Mouse (Mus musculus) intestine, embryonic 14.5 days (tissue): ENCODE data around the gene Pop7. TPM values are rescaled to one million over a fixed set of nuclear protein-coding genes. Genes with fewer than 3 reads are reported as not detected.

Source experiments
- ATAC-seq: fragments of 200-750 bp; cut with Nextera tagmentation; replicated peaks from 2 replicates; pipeline ENCODE4 v1.8.0; 2017; ENCODE audit warnings: low read depth, moderate number of reproducible peaks, moderate TSS enrichment, moderate library complexity; ENCODE audit not compliant: low FRiP score, low TSS enrichment
- DNase-seq: peaks from one replicate; pipeline ENCODE4 v3.0.0-alpha.2; 2018; ENCODE audit warnings: low spot score
- H3K27ac ChIP-seq: fragments of 300-500 bp; sonication (generic); 2 replicates; pipeline ENCODE4 v1.5.1; 2014; ENCODE audit warnings: low read depth, mild to moderate bottlenecking, control low read depth
- H3K27me3 ChIP-seq: fragments of 300-500 bp; sonication (generic); replicated peaks from 2 replicates; pipeline ENCODE4 v1.6.1; 2014; ENCODE audit warnings: low read length, control low read depth; ENCODE audit not compliant: control insufficient read depth, insufficient read depth
- H3K36me3 ChIP-seq: fragments of 300-500 bp; sonication (generic); 2 replicates; pipeline ENCODE4 v1.6.1; 2014; ENCODE audit warnings: low read length, control low read depth; ENCODE audit not compliant: control insufficient read depth, insufficient read depth
- H3K4me1 ChIP-seq: fragments of 300-500 bp; sonication (generic); replicated peaks from 2 replicates; pipeline ENCODE4 v1.6.1; 2014; ENCODE audit warnings: low read length, control low read depth, mixed read lengths; ENCODE audit not compliant: control insufficient read depth, insufficient read depth
- H3K4me2 ChIP-seq: fragments of 300-500 bp; sonication (generic); 2 replicates; pipeline ENCODE4 v1.6.1; 2014; ENCODE audit warnings: low read length
- H3K4me3 ChIP-seq: fragments of 300-500 bp; sonication (generic); 2 replicates; pipeline ENCODE4 v1.5.1; 2014; ENCODE audit warnings: low read depth, low read length, control low read depth, mixed read lengths
- H3K9ac ChIP-seq: fragments of 300-500 bp; sonication (generic); 2 replicates; pipeline ENCODE4 v1.6.1; 2014; ENCODE audit warnings: mild to moderate bottlenecking, low read length
- H3K9me3 ChIP-seq: fragments of 300-500 bp; sonication (generic); 2 replicates; pipeline ENCODE4 v1.6.1; 2016; ENCODE audit warnings: low read length, control low read depth; ENCODE audit not compliant: control insufficient read depth
- WGBS: fragments of 180-500 bp; shearing (Covaris S2); extraction: QIAGEN DNeasy Blood & Tissue Kit; methylation state at CpG from one replicate; pipeline ENCODE4 v1.1.7; 2014; 5-methylcytosine and 5-hydroxymethylcytosine counted together
- microRNA-seq: library from miRNA; unstranded; fragments of <30 nt; microRNA quantifications from one replicate; pipeline ENCODE4, GENCODE M21; 2016
- polyA plus RNA-seq: library from polyadenylated mRNA; unstranded; fragments of >200 nt; fragmentation: Nextera tagmentation; extraction: Ambion mirVana; gene quantifications from 2 replicates; pipeline ENCODE4 v1.2.1, GENCODE M21; 2014

The Pop7 gene
- polyA plus RNA-seq, 1 experiment from 2014 or later, result 65.1 TPM

DNA sequence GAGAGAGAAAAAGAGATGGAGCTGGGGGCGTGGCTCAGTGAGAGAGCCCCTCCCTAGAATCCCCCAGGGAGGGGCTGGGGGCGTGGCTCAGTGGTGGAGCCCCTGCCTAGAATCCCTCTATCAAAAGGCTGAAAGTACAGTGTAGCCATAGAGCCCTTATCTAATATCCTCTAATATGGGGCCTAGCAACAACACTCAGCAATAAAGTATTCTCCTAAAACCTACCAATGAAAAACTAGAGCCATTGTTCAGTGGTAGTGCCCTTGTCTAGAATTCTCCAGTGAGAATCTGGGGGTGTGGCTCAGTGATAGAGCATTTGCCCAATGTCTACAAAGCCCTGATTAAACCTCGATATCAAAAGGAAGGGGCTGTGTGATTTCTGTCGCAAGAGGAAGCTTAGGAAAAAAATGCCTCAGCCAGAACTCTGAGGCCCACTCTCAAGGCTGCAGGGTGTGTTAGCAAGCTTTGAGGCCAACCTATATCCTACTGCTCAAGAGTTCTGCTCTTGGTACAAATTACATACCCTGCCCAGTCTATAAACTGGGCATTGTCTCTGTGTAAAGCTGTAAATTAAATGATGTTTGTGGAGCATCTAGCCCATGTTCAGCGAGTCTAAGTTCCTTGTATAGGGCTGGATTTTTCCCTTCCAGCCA, 29.9 kb downstream of the Pop7 start:
- Histone ChIP-seq H3K27ac (peak overlapping the region; percentile 72), H3K36me3 (no peaks in the 10 kb centered on the region), H3K4me1 (no peaks in the 10 kb centered on the region), H3K4me3 (no peak overlapping the region), H3K9me3 (no peaks in the 10 kb centered on the region), H3K4me2 (no peak overlapping the region), H3K27me3 (no peaks in the 10 kb centered on the region), H3K9ac (no peak overlapping the region)
- 53% methylated on average over 5 of the region's 5 CpGs for WGBS
- DNase-seq, result no peak
- peak; percentile 87 for ATAC-seq

DNA sequence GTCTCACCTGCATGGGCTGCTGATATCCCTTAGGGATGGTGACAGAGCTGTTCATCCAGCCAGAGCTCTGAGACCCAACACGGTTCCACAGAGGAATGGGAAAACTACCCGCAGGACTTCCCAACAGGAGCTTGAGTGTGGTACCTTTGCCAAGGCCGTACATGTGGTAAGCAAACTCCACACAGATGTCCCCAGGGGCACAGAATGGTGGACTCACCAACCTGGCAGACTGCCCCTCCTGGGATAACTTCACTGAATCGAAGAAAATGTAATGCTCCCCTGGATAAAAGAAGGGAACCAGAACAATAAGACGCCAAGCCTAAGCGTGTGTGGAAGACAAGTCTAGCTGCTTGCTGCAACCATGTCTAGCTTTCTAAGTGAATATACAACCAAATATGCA, 35.4 kb downstream of the Pop7 start:
- 94% methylated on average over 6 of the region's 6 CpGs for WGBS
- Histone ChIP-seq H3K9me3 (no peaks in the 10 kb centered on the region), H3K27me3 (no peaks in the 10 kb centered on the region), H3K27ac (no peak overlapping the region), H3K4me3 (no peak overlapping the region), H3K9ac (no peak overlapping the region), H3K4me1 (no peaks in the 10 kb centered on the region), H3K4me2 (no peak overlapping the region), H3K36me3 (no peaks in the 10 kb centered on the region)
- ATAC-seq (no peak), DNase-seq (no peak)

DNA sequence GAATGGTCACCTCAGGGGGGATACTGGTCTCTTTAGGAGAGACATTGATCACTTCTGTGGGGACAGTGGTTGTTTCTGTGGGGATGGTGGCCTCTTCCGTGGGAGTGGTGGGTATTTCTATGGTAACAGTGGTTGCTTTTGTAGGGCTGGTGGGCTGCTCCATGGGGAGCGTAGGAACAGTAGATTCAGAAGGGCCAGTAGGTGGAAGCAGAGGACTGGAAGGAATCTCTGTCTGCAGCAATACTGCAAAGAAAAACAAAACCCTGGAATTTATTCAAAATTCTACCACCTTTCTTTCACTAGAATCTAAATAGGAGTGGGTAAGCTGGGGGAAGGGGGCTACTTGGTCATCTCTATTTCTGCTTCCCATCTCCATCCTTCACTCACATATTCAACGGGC, 37.3 kb downstream of the Pop7 start:
- Histone ChIP-seq H3K4me3 (no peak overlapping the region), H3K9ac (no peak overlapping the region), H3K9me3 (no peaks in the 10 kb centered on the region), H3K4me2 (no peak overlapping the region), H3K4me1 (no peaks in the 10 kb centered on the region), H3K36me3 (no peaks in the 10 kb centered on the region), H3K27me3 (no peaks in the 10 kb centered on the region), H3K27ac (no peak overlapping the region)
- DNase-seq, result no peak
- 46% methylated on average over 3 of the region's 3 CpGs for WGBS
- no peak for ATAC-seq

DNA sequence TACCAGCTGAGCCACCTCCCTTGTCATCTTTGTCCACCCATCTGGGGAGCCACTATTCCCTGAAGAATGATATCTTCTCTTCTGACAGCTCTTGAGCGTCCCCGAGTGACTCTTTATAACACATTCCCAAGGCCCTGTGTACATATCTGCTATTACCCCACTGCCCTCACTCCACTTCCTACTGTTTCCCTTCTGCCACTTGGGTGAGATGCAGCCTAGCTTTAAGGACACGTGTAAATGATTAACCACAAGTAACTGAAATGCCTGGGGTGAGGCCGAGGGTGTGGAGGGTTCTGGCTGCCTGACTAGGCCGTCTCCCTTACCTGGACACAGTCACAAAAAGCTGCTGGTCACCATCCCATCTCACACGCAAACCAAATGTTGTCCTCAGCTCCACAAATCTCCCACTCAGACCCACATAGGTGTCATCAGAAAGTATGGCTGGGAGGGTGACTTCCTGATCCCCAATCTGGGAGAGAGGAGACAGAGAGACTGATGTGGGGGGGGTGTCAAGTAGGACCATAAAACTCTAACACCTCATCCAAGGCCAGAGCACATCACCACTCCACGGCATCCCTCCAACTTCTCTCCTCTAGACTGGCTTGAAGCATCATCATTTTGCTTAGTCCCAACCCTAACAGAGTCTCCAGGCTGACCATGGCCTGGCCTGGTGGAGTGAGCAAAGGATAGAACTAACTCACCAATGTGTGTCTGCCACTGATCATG, 46.3 kb downstream of the Pop7 start:
- H3K4me2 ChIP-seq, result no peak overlapping the region
- no peaks in the 10 kb centered on the region for H3K27me3 ChIP-seq
- H3K9me3 ChIP-seq, result no peaks in the 10 kb centered on the region
- H3K9ac ChIP-seq, result no peak overlapping the region
- ATAC-seq (peak; percentile 94), DNase-seq (peak; percentile 60)
- H3K4me1 ChIP-seq, result no peaks in the 10 kb centered on the region
- H3K36me3 ChIP-seq, result no peaks in the 10 kb centered on the region
- H3K4me3 ChIP-seq, result no peak overlapping the region
- WGBS, result 41% methylated on average over 7 of the region's 7 CpGs
- no peak overlapping the region for H3K27ac ChIP-seq

DNA sequence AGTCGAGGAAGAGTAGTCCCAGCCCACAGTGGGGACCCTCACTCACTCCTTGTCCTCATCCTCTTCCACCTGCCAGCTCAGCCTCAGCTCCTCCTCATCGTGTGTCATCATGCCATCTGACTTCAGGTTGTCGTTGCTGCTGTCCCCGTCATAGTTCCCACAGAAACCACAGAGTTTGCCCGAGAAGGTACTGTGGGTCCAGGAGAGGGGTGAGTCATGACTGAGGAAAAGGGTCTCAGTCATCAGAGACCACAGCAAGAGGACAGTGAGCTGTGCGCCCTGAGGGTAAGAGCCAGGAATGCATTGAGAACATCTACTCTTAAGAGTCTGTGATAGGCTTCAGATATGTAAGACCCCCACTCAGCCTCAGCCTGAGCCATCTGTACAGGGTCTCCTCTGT, 47.1 kb downstream of the Pop7 start:
- 76% methylated on average over 6 of the region's 6 CpGs for WGBS
- ATAC-seq (no peak), DNase-seq (no peak)
- Histone ChIP-seq H3K36me3 (no peaks in the 10 kb centered on the region), H3K4me3 (no peak overlapping the region), H3K27ac (no peak overlapping the region), H3K9me3 (no peaks in the 10 kb centered on the region), H3K9ac (no peak overlapping the region), H3K4me1 (no peaks in the 10 kb centered on the region), H3K4me2 (no peak overlapping the region), H3K27me3 (no peaks in the 10 kb centered on the region)

Small RNA genes within 50 kb of the gene (microRNA-seq; reads per million reads assigned to microRNA genes)
- 1.3 reads per million, percentile 13 among the genes with 10 or more reads in this experiment for gene Mir6418

Other genes with a start within 250 kb of the Pop7 start
- gene Ache, start 215.0 kb downstream of the Pop7 start, polyA plus RNA-seq, result 11.7 and 13.6 TPM in 2 replicates
- 8.9 and 10.6 TPM in 2 replicates for gene Ufsp1, start 207.9 kb downstream of the Pop7 start, polyA plus RNA-seq
- gene Srrt, start 194.8 kb downstream of the Pop7 start, polyA plus RNA-seq, result 118 and 122 TPM in 2 replicates
- 73.3 and 77.7 TPM in 2 replicates for gene Trip6, start 188.1 kb downstream of the Pop7 start, polyA plus RNA-seq
- 7.9 and 9.5 TPM in 2 replicates for gene Slc12a9, start 168.9 kb downstream of the Pop7 start, polyA plus RNA-seq
- gene Ephb4, start 152.4 kb downstream of the Pop7 start, polyA plus RNA-seq, result 48.2 and 51.3 TPM in 2 replicates
- gene Zan, start 25.5 kb downstream of the Pop7 start, polyA plus RNA-seq, result 0.90 and 0.93 TPM in 2 replicates
- gene Gigyf1, start 16.0 kb upstream of the Pop7 start, polyA plus RNA-seq, result 12.1 and 13.5 TPM in 2 replicates
- gene Epo, start 30.7 kb upstream of the Pop7 start, polyA plus RNA-seq, result 0.71 and 0.80 TPM in 2 replicates
- gene Gnb2, start 31.0 kb upstream of the Pop7 start, polyA plus RNA-seq, result 390 and 430 TPM in 2 replicates
- gene Actl6b, start 51.0 kb upstream of the Pop7 start, polyA plus RNA-seq, result 3.5 and 6.7 TPM in 2 replicates
- 0.34 and 0.38 TPM in 2 replicates for gene Tfr2, start 67.3 kb upstream of the Pop7 start, polyA plus RNA-seq
- gene Mospd3, start 98.5 kb upstream of the Pop7 start, polyA plus RNA-seq, result 29.0 and 29.4 TPM in 2 replicates
- 112 and 126 TPM in 2 replicates for gene Pcolce, start 111.3 kb upstream of the Pop7 start, polyA plus RNA-seq
- gene Fbxo24, start 126.5 kb upstream of the Pop7 start, polyA plus RNA-seq, result 0.11 and 0.28 TPM in 2 replicates
- gene Lrch4, start 126.6 kb upstream of the Pop7 start, polyA plus RNA-seq, result 31.2 and 35.3 TPM in 2 replicates
- 9.2 and 10.1 TPM in 2 replicates for gene Gm20605, start 126.7 kb upstream of the Pop7 start, polyA plus RNA-seq
- 6.9 and 10.2 TPM in 2 replicates for gene Sap25, start 138.8 kb upstream of the Pop7 start, polyA plus RNA-seq
- gene Irs3, start 143.2 kb upstream of the Pop7 start, polyA plus RNA-seq, result 0.08 TPM in 1 of 2 replicates, not detected in the other
- 16.0 and 16.4 TPM in 2 replicates for gene Agfg2, start 182.2 kb upstream of the Pop7 start, polyA plus RNA-seq
- gene Nyap1, start 239.1 kb upstream of the Pop7 start, polyA plus RNA-seq, result 1.5 and 1.9 TPM in 2 replicates
- 121 and 125 TPM in 2 replicates for gene Tsc22d4, start 243.2 kb upstream of the Pop7 start, polyA plus RNA-seq